Mouse (Mus musculus): ENCODE data around the gene Aox4. TPM values are rescaled to one million over a fixed set of nuclear protein-coding genes. Genes with fewer than 3 reads are reported as not detected.

Aox4 gene
- total RNA-seq, 2 experiments from 2014 or later: not detected

DNA sequence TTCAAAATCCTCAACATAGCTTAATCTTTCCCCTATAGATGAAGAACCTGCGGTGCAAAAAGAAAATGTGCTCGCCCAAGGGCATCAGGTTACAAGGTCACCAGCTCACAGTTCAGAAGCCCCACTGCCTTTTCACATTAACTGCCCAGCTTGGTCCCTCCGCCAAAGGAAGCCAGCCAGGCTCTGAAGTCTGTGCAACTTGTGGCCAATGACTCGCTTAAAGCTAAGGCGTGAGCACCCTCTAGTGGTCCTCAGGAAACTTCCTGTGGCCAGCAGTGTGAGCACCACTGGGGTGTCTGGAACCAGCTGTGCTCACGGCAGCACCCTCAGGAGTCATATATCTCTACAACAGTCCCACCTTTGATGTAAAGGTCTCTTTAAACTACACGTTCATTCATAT is 86.1 kb downstream of the Aox4 start:
- peak; percentile 76 to 84 for DNase-seq
- intact Hi-C loops (cut with DNase I): loop anchor here (5.0 kb wide), 2 partner anchors 96 to 869 kb away; partner anchors contain the start of gene Bzw1

DNA sequence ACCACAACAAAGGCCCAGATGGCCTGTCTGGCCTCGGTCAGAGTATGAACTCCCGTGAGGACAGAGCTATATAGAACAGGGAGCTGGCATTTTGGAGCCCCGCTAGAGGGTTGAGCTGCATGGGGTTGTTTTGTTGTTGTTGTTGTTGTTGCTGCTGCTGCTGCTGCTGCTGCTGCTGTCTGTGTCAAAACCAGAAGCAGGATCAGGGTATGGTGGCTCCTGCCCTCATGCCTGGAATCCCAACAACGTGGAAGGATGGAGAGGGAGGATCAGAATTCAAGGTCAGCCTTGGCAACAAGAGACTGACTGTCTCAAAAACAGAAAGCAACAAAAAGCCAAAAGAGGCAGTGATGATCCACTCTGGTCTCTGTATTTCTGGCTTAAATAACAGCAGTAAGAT is 86.6 kb downstream of the Aox4 start:
- intact Hi-C loops (cut with DNase I): loop anchor here (5.0 kb wide), 2 partner anchors 95 to 870 kb away; partner anchors contain the start of gene Bzw1
- no peak for DNase-seq

DNA sequence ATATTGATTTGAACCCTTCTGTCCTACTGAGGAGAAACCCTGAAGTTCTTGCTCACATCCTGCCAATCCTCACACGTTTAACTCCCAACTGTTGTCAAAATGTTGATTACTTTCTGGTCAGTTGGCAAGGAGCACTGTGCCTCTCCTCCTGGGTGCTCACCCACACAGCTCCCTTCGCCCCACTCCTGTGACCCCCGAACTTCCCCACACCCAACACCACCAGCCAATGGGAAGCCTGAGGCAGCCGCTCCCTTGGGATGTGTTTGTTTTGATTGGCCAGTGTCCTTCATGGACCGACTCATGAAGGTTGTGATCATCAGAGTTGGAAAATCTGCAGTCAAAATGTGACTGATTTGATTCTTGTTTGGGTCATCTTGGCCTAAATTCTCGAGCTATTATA is 88.2 kb downstream of the Aox4 start:
- peak in 1 of 2 experiments; percentile 25 for DNase-seq
- intact Hi-C loops (cut with DNase I): loop anchor here (5.0 kb wide), 2 partner anchors 94 to 871 kb away; partner anchors contain the start of gene Bzw1

DNA sequence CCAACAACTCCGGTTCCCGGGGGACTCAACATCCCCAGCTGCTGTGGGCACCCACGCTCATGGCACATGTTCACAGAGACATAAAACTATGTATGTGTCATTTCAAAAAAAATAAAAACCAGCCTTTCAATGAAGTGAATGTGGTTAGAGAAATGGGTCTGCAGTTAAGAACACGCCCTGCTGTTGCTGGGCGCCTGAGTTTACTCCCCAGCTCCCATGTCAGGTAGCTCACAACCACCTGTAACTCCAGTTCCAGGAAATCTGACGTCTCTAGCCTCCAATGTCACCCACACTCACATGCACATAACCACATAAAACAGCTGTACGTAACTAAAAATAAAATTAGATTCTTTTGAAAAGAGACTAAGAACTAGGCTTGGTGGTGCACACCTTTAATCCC is 90.9 kb downstream of the Aox4 start:
- intact Hi-C loops (cut with DNase I): no loop called here
- no peak for DNase-seq

DNA sequence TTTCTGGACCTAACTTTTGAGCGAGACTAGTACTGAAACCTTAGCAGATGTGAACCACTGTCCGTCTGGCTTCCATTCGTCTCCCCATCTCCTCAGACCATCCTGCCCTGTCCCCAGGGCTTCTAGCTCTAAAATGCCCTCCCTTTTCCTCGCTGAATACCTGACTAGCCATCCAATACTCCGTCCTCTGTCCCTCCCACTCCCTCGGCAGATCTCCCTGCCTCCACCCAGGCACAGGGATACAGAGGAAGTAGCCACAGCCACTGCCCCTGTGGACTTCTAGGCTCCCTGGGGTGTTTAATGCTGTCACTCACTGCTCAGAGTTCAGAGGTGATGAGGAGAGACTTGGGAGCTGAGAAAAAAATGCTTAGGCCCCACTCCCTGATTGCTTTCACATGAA is 91.8 kb downstream of the Aox4 start:
- intact Hi-C loops (cut with DNase I): no loop called here
- DNase-seq: no peak

DNA sequence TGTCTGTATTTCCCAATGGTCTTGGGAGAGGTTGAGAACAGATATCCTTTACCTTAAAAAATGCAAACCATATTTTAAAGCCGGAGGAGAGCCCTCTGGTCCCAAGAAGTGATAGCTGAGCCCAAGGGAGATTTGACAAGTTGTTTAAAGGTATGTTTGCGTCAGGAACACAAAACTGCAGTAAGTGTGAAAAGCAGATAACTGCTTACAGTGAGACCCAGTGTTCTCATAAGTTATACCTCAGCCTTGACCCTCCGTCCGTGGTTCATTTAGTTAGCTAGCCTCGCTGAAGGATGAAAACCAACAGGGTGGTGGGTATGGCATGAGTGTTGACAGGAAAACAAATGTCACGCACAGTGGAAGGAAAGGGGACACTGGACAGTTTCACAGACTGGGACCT is 92.8 kb downstream of the Aox4 start:
- DNase-seq: no peak
- intact Hi-C loops (cut with DNase I): no loop called here

DNA sequence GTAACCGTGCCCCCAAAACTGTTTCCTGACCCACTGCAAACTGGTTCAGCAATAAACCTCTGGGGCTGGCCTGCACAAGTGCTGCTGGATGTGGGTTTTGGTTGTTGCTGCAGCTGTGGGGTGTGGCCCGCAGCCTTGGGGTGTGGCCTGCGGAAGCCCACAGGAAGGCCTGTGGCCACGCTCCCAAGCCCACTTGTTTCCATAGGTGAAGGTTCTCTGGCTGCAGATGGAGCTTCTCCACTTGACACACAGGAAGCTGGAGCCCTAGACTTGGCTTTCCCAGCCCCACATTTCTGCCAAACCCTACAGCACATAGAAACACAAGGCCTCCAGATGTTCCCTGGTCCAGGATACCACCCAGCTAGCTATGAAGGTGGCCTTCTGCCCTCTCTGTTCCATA is 93.5 kb downstream of the Aox4 start:
- peak; percentile 46 to 51 for DNase-seq
- intact Hi-C loops (cut with DNase I): no loop called here

DNA sequence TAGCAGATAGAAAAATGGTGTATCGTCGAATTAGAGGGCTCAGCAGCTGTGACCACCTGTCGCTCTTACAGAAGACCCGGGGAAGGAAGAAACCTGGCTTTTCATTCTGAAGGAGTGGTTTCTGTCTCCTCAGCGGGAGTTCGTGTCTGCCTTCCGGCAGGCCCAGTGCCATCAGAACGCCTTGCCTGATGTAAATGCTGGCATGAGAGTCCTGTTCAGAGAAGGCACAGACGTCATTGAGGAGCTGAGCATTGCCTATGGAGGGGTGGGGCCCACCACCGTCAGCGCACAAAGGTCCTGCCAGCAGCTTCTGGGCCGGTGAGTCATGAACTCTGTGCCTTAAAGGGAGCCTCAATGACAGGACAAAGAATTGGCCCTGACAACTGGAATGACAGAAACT is 94.1 kb downstream of the Aox4 start:
- DNase-seq: peak; percentile 32 to 38
- intact Hi-C loops (cut with DNase I): no loop called here

DNA sequence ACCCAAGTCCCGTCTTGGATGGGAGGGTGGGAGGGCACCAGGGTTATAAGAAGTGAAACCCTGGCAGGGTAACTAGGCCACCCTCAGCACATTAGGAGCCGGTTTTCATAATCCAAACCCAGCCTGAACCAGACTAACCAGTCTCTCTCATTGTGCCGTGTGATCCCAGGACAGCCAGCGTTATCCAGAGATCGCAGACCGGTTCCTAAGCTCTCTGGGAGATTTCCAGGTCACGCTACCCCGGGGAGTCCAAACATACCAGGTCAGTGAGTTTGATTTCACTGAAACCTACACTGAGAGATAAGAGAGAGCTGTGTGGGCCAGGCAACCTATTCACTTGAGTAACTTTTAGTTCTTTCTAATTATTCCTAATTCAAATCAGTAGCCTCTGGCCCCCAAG is 97.0 kb downstream of the Aox4 start:
- DNase-seq: no peak
- intact Hi-C loops (cut with DNase I): no loop called here

DNA sequence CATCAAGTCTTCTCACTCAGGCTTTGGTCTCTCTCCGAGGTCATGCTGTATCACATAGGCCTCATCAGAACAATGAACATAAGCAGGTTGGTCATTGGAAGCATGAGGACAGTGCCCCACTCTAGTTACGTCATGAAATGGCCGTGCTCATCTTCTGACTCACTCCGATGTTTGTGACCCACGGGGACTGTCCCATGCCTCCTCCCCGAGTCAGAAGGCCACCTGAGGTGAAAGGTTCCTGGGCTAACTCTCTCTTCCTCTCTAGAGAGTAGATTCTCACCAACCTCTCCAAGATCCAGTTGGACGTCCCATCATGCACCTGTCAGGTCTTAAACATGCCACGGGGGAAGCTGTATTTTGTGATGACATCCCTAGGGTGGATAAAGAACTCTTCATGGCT is 98.4 kb downstream of the Aox4 start:
- intact Hi-C loops (cut with DNase I): no loop called here

DNA sequence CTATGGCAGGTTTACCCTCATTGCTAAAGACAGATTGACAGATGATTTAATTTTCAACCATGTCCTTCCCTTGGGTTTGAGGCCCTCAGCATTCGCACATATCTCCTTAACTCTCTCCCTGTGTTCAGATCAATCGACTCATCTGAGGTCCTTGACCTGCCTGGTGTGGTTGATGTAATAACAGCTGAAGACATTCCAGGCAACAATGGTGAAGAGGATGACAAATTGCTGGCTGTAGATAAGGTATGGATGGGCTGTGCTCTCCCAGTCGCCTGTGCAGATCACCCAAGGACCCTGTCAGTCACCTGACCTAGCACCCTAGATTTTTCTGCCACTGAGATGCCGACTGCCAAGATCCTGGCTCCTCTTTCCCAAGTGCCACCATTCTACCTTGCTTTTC is 99.7 kb downstream of the Aox4 start:
- intact Hi-C loops (cut with DNase I): no loop called here
- no peak for DNase-seq

More for the DNA sequence above, 98.4 kb downstream of the Aox4 start:
- no peak for DNase-seq

DNA sequence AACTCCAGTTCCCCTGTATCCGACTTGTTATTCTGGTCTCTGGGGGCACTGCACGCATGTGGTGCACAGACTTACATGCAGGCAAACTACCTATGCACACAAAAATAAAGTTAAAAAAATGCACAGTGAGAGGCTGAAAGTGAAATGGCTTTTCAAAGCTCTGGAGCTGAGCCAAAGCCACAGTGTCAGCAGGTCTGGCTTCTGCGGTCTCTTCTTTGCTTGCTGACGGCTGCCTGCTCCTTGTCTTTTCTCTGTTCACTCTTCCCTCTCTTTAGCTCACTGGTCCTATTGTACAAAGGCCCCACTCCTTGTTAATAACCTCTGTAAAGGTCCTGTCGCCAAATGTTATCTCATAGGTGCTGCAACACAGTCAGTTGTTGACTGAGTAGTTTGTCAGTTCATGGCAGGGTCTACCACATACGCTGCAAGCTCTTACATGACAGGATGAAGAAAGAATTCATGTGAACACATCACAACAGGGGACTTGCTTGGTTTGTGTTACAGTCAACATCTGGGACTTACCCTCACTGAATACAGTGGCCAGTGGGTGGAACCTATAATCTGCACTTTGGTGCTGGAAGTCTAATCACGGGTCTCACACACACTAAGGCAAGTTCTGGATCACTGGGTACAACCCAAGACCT is 101.1 kb downstream of the Aox4 start:
- intact Hi-C loops (cut with DNase I): no loop called here

DNA sequence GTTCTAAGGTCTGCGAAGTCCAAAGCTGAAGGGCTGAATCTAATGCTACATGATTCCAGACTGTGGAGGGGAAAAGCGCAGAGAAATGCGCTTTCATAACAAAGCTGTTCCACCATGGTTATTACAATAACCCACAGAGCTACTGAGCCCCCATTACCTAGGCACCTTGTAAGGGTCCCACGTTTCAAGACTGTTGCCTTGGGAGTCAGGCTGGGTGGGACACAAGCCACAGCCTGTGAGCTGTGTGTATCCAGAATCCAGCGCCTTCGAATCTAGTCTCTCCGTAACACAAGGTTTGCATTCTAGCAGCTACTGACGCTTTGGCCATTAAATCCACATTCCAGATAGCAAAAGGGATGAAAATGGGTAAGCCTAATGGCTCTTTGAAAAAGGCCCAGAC is 103.0 kb downstream of the Aox4 start:
- no peak for DNase-seq
- intact Hi-C loops (cut with DNase I): no loop called here

More for the DNA sequence above, 101.1 kb downstream of the Aox4 start:
- DNase-seq: no peak

DNA sequence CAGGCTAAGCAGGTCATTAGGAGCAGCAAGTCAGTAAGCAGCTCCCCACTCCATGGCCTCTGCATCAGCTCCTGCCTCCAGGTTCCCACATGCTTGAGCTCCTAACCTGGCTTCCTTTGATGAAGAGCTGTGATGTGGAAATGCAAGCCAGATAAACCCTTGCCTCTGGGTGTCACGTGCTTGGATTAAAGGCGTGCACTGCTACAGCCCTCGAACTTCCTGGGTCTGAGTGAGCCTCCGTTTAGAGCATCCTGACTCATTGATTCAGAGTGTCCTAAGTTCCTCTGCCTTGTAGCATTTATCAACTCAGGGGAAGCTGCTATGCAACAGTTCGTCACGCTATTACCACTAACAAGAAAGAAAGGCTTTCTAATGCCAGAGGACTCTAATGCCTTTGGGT is 105.3 kb downstream of the Aox4 start:
- no peak for DNase-seq
- intact Hi-C loops (cut with DNase I): no loop called here

Other genes with a start within 250 kb of the Aox4 start
- 1 to 10 TPM; 3.5 to 4.5 TPM for gene Sgo2a, start 214.4 kb upstream of the Aox4 start, total RNA-seq (2021)
- 1 to 10 TPM; 6.4 to 7.2 TPM for gene Kctd18, start 191.4 kb upstream of the Aox4 start, total RNA-seq (2021)
- 1 to 10 TPM; 3.9 to 6.5 TPM for gene Aox1, start 180.5 kb upstream of the Aox4 start, total RNA-seq (2021)
- gene Aox3, start 97.3 kb upstream of the Aox4 start, total RNA-seq (2021): 1 to 10 TPM in 1 of 2 experiments, under 1 TPM in 1; 0.29 to 1.5 TPM
- gene Aox2, start 67.9 kb downstream of the Aox4 start, total RNA-seq (2021): under 1 TPM in 1 of 2 experiments, not detected in 1; 0.27 TPM
- 10 to 100 TPM; 74.3 to 83.6 TPM for gene Bzw1, start 182.5 kb downstream of the Aox4 start, total RNA-seq (2021)
- 10 to 100 TPM; 80.3 to 95.1 TPM for gene Clk1, start 213.7 kb downstream of the Aox4 start, total RNA-seq (2021)
- 10 to 100 TPM; 12.8 to 13.3 TPM for gene Nif3l1, start 234.8 kb downstream of the Aox4 start, total RNA-seq (2021)
- gene Ppil3, start 235.1 kb downstream of the Aox4 start, total RNA-seq (2021): 10 to 100 TPM; 16.7 to 19.6 TPM

Data from heart, postnatal 14 days (tissue).